ENCODE assay signal across 14 mouse cellular contexts in the genomic region with DNA sequence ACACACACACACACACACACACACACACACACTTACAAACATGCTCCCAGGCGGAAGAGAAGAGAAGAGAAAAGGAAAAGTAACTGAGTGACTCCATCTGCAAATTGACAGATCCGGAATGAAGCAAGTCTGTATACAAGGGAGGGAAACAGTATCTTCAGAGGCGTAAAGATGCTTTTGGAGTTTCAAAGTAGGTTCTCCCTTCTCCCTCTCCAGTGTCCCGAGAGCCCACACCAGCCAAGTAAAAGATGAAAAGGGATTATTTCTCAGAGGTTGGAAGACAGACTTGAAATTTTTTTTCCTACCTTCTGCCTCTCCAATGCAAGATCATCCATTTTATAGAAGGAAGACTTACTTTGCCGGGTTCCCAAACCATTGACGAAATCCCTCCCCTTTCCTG. TPM values are rescaled to one million over a fixed set of nuclear protein-coding genes. Genes with fewer than 3 reads are reported as not detected.
DNase-seq lines count a peak whose midpoint lies in the region; ATAC-seq and TF ChIP-seq lines count a peak whose summit lies in the region.
"Had no signal": no experiment of that assay in that cellular context is flagged by ENCODE, and none has a peak within 500 bp of the region (broad histone marks: within the 10 kb centered on the region; RNA-seq: fewer than 3 reads in every experiment).

No protein-coding gene starts in this region.

- no peak for DNase-seq in heart, postnatal 14 days
- peak; percentile 44 for DNase-seq in forebrain, postnatal 0 days
- DNase-seq in cerebellum, postnatal 36 days: no peak
- DNase-seq in right cerebral cortex, postnatal 4 days: no peak
- no peak for DNase-seq in left cerebral cortex, adult 18-20 months (ENCODE audit: low spot score in 2 of 2)
- DNase-seq: cerebellum, adult 9-10 months; gastrocnemius, postnatal 10 days; right cerebral cortex, postnatal 25 days had no signal

- no peak overlapping the region for H3K9ac ChIP-seq in heart, embryonic 15.5 days
- no peak overlapping the region; the same call in 1 of the 2 replicates for H3K9ac ChIP-seq in embryonic facial prominence, embryonic 12.5 days
- H3K9ac ChIP-seq in forebrain, postnatal 0 days: peak overlapping the region; percentile 22; the same call in 1 of the 2 replicates
- H3K9ac ChIP-seq in neural tube, embryonic 13.5 days: peak overlapping the region; percentile 66
- H3K9ac ChIP-seq: liver, embryonic 14.5 days had no signal

- H3K27ac ChIP-seq in heart, embryonic 15.5 days: no peak overlapping the region
- no peak overlapping the region for H3K27ac ChIP-seq in embryonic facial prominence, embryonic 12.5 days
- 0 out of 2 replicates have a peak overlapping the region, but pooled peaks have one; percentile 35 for H3K27ac ChIP-seq in forebrain, postnatal 0 days (ENCODE audit: low read depth, low read length)
- peak overlapping the region; percentile 74 for H3K27ac ChIP-seq in neural tube, embryonic 13.5 days (replicated peaks)
- H3K27ac ChIP-seq: liver, embryonic 14.5 days had no signal

- intact Hi-C loops in heart, postnatal 14 days (cut with DNase I): no loop called here

- 0 out of 2 replicates have a peak overlapping the region, but pooled peaks have one; percentile 13 for H3K4me2 ChIP-seq in heart, embryonic 15.5 days
- H3K4me2 ChIP-seq in embryonic facial prominence, embryonic 12.5 days (replicated peaks): peak overlapping the region; percentile 32
- 0 out of 2 replicates have a peak overlapping the region, but pooled peaks have one; percentile 35 for H3K4me2 ChIP-seq in forebrain, postnatal 0 days (ENCODE audit: low read depth)
- H3K4me2 ChIP-seq in neural tube, embryonic 13.5 days: no peak overlapping the region

- TF ChIP-seq CTCF in forebrain, postnatal 0 days (IDR thresholded peaks at IDR 0.05; ENCODE audit: low read depth): no peak

- no peaks in the 10 kb centered on the region for H3K36me3 ChIP-seq in heart, embryonic 15.5 days
- no peaks in the 10 kb centered on the region for H3K36me3 ChIP-seq in embryonic facial prominence, embryonic 12.5 days
- no peaks in the 10 kb centered on the region for H3K36me3 ChIP-seq in forebrain, postnatal 0 days (ENCODE audit: insufficient read depth)
- no peaks in the 10 kb centered on the region for H3K36me3 ChIP-seq in neural tube, embryonic 13.5 days

- no peaks in the 10 kb centered on the region for H3K9me3 ChIP-seq in heart, embryonic 15.5 days (replicated peaks)
- H3K9me3 ChIP-seq in embryonic facial prominence, embryonic 12.5 days: no peaks in the 10 kb centered on the region
- no peaks in the 10 kb centered on the region for H3K9me3 ChIP-seq in forebrain, postnatal 0 days (ENCODE audit: low read length)
- H3K9me3 ChIP-seq in neural tube, embryonic 13.5 days: no peaks in the 10 kb centered on the region

- peaks cover 16% of the 10 kb centered on the region for H3K4me1 ChIP-seq in heart, embryonic 15.5 days (replicated peaks)
- H3K4me1 ChIP-seq in embryonic facial prominence, embryonic 12.5 days: peaks cover 4% of the 10 kb centered on the region; the same call in 1 of the 2 replicates
- peaks cover 3% of the 10 kb centered on the region; the same call in 1 of the 2 replicates for H3K4me1 ChIP-seq in forebrain, postnatal 0 days (ENCODE audit: insufficient read depth)
- peaks cover 14% of the 10 kb centered on the region for H3K4me1 ChIP-seq in neural tube, embryonic 13.5 days (replicated peaks)

- no peak for ATAC-seq in heart, embryonic 15.5 days (replicated peaks; ENCODE audit: insufficient number of reproducible peaks, insufficient read depth, low FRiP score, low read depth)
- no peak for ATAC-seq in embryonic facial prominence, embryonic 12.5 days (ENCODE audit: insufficient number of reproducible peaks, insufficient read depth, low FRiP score, low TSS enrichment)
- no peak for ATAC-seq in forebrain, postnatal 0 days
- no peak for ATAC-seq in neural tube, embryonic 13.5 days (ENCODE audit: low read depth)
- ATAC-seq: activated CD4-positive, CD25-positive, alpha-beta regulatory T cell, adult 4 months had no signal

- 21% methylated on average over 6 of the region's 6 CpGs for WGBS in heart, embryonic 15.5 days
- WGBS in embryonic facial prominence, embryonic 12.5 days: 3% methylated on average over 6 of the region's 6 CpGs
- 4% methylated on average over 6 of the region's 6 CpGs for WGBS in forebrain, postnatal 0 days
- 2% methylated on average over 6 of the region's 6 CpGs for WGBS in neural tube, embryonic 13.5 days

- H3K27me3 ChIP-seq in heart, embryonic 15.5 days: peaks cover 92% of the 10 kb centered on the region
- H3K27me3 ChIP-seq in embryonic facial prominence, embryonic 12.5 days: peaks cover 65% of the 10 kb centered on the region
- peaks cover 66% of the 10 kb centered on the region for H3K27me3 ChIP-seq in forebrain, postnatal 0 days (ENCODE audit: insufficient read depth, low read length)
- H3K27me3 ChIP-seq in neural tube, embryonic 13.5 days: peaks cover 97% of the 10 kb centered on the region

- H3K4me3 ChIP-seq in heart, embryonic 15.5 days: peak overlapping the region; percentile 10; the same call in 1 of the 2 replicates
- H3K4me3 ChIP-seq in embryonic facial prominence, embryonic 12.5 days: peak overlapping the region; percentile 23
- peak overlapping the region; percentile 25 for H3K4me3 ChIP-seq in forebrain, postnatal 0 days (ENCODE audit: low read depth, low read length)
- peak overlapping the region; percentile 33 for H3K4me3 ChIP-seq in neural tube, embryonic 13.5 days
- H3K4me3 ChIP-seq: erythroblast, embryonic 14.5 days had no signal

RNA-seq across cellular contexts. Expression of a gene that starts 2.9 kb away (rescaled TPM):
- 2.1 and 8.5 TPM in 2 replicates for polyA plus RNA-seq in heart, embryonic 15.5 days (2015; fragmentation: Nextera tagmentation; extraction: Ambion mirVana)
- total RNA-seq in heart, postnatal 14 days (2021): under 1 TPM; 0.22 to 0.38 TPM
- polyA plus RNA-seq in embryonic facial prominence, embryonic 12.5 days (2016; fragmentation: Nextera tagmentation; extraction: Ambion mirVana): 44.8 and 55.6 TPM in 2 replicates
- 54.9 and 62.9 TPM in 2 replicates for total RNA-seq in forebrain, postnatal 0 days (2014; rRNA removed)
- polyA plus RNA-seq in forebrain, postnatal 0 days (2015; fragmentation: Nextera tagmentation; extraction: Ambion mirVana): 39.5 and 46.5 TPM in 2 replicates
- polyA plus RNA-seq in neural tube, embryonic 13.5 days (2015; fragmentation: Nextera tagmentation; extraction: Ambion mirVana): 133 and 169 TPM in 2 replicates
- total RNA-seq in left cerebral cortex, adult 18-20 months (2021): 1 to 10 TPM; 1.2 to 1.4 TPM
- polyA plus RNA-seq: activated CD4-positive, CD25-positive, alpha-beta regulatory T cell, adult 4 months; erythroblast, embryonic 14.5 days had no signal

Comparison
In these comparisons a context has a peak if more than half of its experiments do, and no peak if none do; other contexts are left out.
1. H3K27ac ChIP-seq: peak in forebrain, postnatal 0 days (single experiment) and neural tube, embryonic 13.5 days (single experiment); none in heart, embryonic 15.5 days (single experiment) and embryonic facial prominence, embryonic 12.5 days (single experiment).
2. H3K9ac ChIP-seq: peak in forebrain, postnatal 0 days (single experiment) and neural tube, embryonic 13.5 days (single experiment); none in heart, embryonic 15.5 days (single experiment) and embryonic facial prominence, embryonic 12.5 days (single experiment).
3. Peak in every context shown above with its lines, with median percentiles within 50 percentile points of each other: H3K4me3 ChIP-seq.